Mouse (Mus musculus) MEL (cell line): ENCODE results near the gene Fam20c. TPM values are rescaled to one million over a fixed set of nuclear protein-coding genes. Genes with fewer than 3 reads are reported as not detected.

Experiments
- DNase-seq: peaks from one replicate; pipeline ENCODE4 v3.0.0; 2011; ENCODE audit warnings: low read depth, low spot score
- H3K27ac ChIP-seq: 2 replicates; pipeline ENCODE4 v1.5.1; 2012; ENCODE audit warnings: low read depth, mild to moderate bottlenecking, control low read depth, low read length, moderate library complexity; ENCODE audit not compliant: control insufficient read depth
- H3K27me3 ChIP-seq, 2 experiments: fragments of 150-350 bp in 1 of 2; sonication (generic) in 1 of 2; 2 replicates each; pipeline ENCODE4 v1.6.1; 2012; ENCODE audit warnings: low read length in 2 of 2, mild to moderate bottlenecking in 2 of 2, improper control_type of control experiment in 1 of 2, moderate library complexity in 1 of 2; ENCODE audit not compliant: insufficient read depth in 2 of 2, control insufficient read depth in 1 of 2
- H3K36me3 ChIP-seq, 2 experiments: 2 replicates each; pipeline ENCODE4 v1.6.1; 2012 to 2014; ENCODE audit warnings: low read length in 2 of 2, improper control_type of control experiment in 1 of 2, inconsistent platforms in 1 of 2, mild to moderate bottlenecking in 1 of 2; ENCODE audit not compliant: insufficient read depth in 2 of 2, control insufficient read depth in 1 of 2
- H3K4me1 ChIP-seq, 2 experiments: fragments of 150-350 bp in 1 of 2; sonication (generic) in 1 of 2; 2 replicates each; pipeline ENCODE4 v1.6.1; 2012; ENCODE audit warnings: low read length in 2 of 2, improper control_type of control experiment in 1 of 2, mild to moderate bottlenecking in 1 of 2; ENCODE audit not compliant: insufficient read depth in 2 of 2, control insufficient read depth in 1 of 2
- H3K4me3 ChIP-seq, 2 experiments: fragments of 150-350 bp in 1 of 2; sonication (generic) in 1 of 2; 2 replicates each; pipeline ENCODE4 v1.5.1; 2012; ENCODE audit warnings: low read depth in 2 of 2, low read length in 2 of 2, mild to moderate bottlenecking in 2 of 2, moderate library complexity in 2 of 2, control low read depth in 1 of 2, improper control_type of control experiment in 1 of 2; ENCODE audit not compliant: control insufficient read depth in 1 of 2, insufficient read depth in 1 of 2
- H3K79me2 ChIP-seq: 2 replicates; pipeline ENCODE4 v1.6.1; 2012; ENCODE audit warnings: mild to moderate bottlenecking, low read length, moderate library complexity; ENCODE audit not compliant: control insufficient read depth, poor library complexity, insufficient read depth
- H3K9ac ChIP-seq: 2 replicates; pipeline ENCODE4 v1.6.1; 2012; ENCODE audit warnings: low read depth, mild to moderate bottlenecking, control low read depth, low read length, moderate library complexity; ENCODE audit not compliant: control insufficient read depth, poor library complexity, severe bottlenecking
- H3K9me3 ChIP-seq: fragments of 150-350 bp; sonication (generic); replicated peaks from 2 replicates; pipeline ENCODE4 v1.6.1; 2012; ENCODE audit warnings: mild to moderate bottlenecking, low read length, improper control_type of control experiment, moderate library complexity; ENCODE audit not compliant: insufficient read depth
- BHLHE40 ChIP-seq: IDR thresholded peaks from 2 replicates; pipeline ENCODE4 v1.6.1; 2012; ENCODE audit warnings: low read depth, mild to moderate bottlenecking, inconsistent platforms, low read length, improper control_type of control experiment, borderline replicate concordance
- CHD1 ChIP-seq: IDR thresholded peaks from 2 replicates; pipeline ENCODE4 v1.6.1; 2012; ENCODE audit warnings: low read depth, mild to moderate bottlenecking, inconsistent platforms, low read length, improper control_type of control experiment
- CTCF ChIP-seq, 3 experiments: IDR thresholded peaks in 2 of 3; conservative IDR thresholded peaks in 1 of 3; 2 replicates each; pipeline ENCODE4 v1.5.1; 2011 to 2012; ENCODE audit warnings: low read length in 3 of 3, low read depth in 2 of 3, mild to moderate bottlenecking in 2 of 3, improper control_type of control experiment in 1 of 3, inconsistent platforms in 1 of 3, mixed read lengths in 1 of 3, moderate library complexity in 1 of 3; ENCODE audit not compliant: control insufficient read depth in 1 of 3, insufficient read depth in 1 of 3, poor library complexity in 1 of 3, severe bottlenecking in 1 of 3
- ELF1 ChIP-seq: IDR thresholded peaks from 2 replicates; pipeline ENCODE4 v1.6.1; 2014; ENCODE audit warnings: low read depth, mild to moderate bottlenecking, inconsistent platforms, low read length, improper control_type of control experiment, moderate library complexity
- EP300 ChIP-seq, 2 experiments: IDR thresholded peaks; 2 replicates each; pipeline ENCODE4 v1.6.1; 2011; ENCODE audit warnings: improper control_type of control experiment in 2 of 2, low read length in 2 of 2, low read depth in 1 of 2, mild to moderate bottlenecking in 1 of 2
- ETS1 ChIP-seq: IDR thresholded peaks from 2 replicates; pipeline ENCODE4 v1.6.1; 2012; ENCODE audit warnings: low read depth, mild to moderate bottlenecking, inconsistent platforms, low read length, improper control_type of control experiment, moderate library complexity
- GABPA ChIP-seq: IDR thresholded peaks from 2 replicates; pipeline ENCODE4 v1.6.1; 2012; ENCODE audit warnings: low read depth, mild to moderate bottlenecking, inconsistent platforms, low read length, improper control_type of control experiment, moderate library complexity
- GATA1 ChIP-seq: IDR thresholded peaks from 2 replicates; pipeline ENCODE4 v1.6.1; 2011; ENCODE audit warnings: low read depth, low read length, improper control_type of control experiment
- HCFC1 ChIP-seq: IDR thresholded peaks from 2 replicates; pipeline ENCODE4 v1.6.1; 2012; ENCODE audit warnings: low read depth, mild to moderate bottlenecking, inconsistent platforms, low read length, improper control_type of control experiment, moderate library complexity
- JUND ChIP-seq: IDR thresholded peaks from 2 replicates; pipeline ENCODE4 v1.6.1; 2011; ENCODE audit warnings: low read depth, mild to moderate bottlenecking, improper control_type of control experiment, low read length
- MAFK ChIP-seq: IDR thresholded peaks from 2 replicates; pipeline ENCODE4 v1.6.1; 2011; ENCODE audit warnings: low read depth, mild to moderate bottlenecking, low read length, improper control_type of control experiment, borderline replicate concordance
- MAX ChIP-seq: IDR thresholded peaks from 2 replicates; pipeline ENCODE4 v1.6.1; 2011; ENCODE audit warnings: low read length, improper control_type of control experiment
- MXI1 ChIP-seq: IDR thresholded peaks from 2 replicates; pipeline ENCODE4 v1.6.1; 2011; ENCODE audit warnings: mild to moderate bottlenecking, low read depth, low read length, improper control_type of control experiment
- MYB ChIP-seq: IDR thresholded peaks from 2 replicates; pipeline ENCODE4 v1.6.1; 2011; ENCODE audit warnings: mild to moderate bottlenecking, low read depth, low read length, improper control_type of control experiment
- MYC ChIP-seq: IDR thresholded peaks from 2 replicates; pipeline ENCODE4 v1.6.1; 2011; ENCODE audit warnings: low read depth, mild to moderate bottlenecking, low read length, improper control_type of control experiment, moderate library complexity
- NELFE ChIP-seq: IDR thresholded peaks from 2 replicates; pipeline ENCODE4 v1.6.1; 2011; ENCODE audit warnings: low read depth, low read length, improper control_type of control experiment
- POLR2AphosphoS5 ChIP-seq: IDR thresholded peaks from 2 replicates; pipeline ENCODE4 v1.6.1; 2012; ENCODE audit warnings: low read depth, borderline replicate concordance, mild to moderate bottlenecking, inconsistent platforms, low read length, moderate library complexity, mixed read lengths
- RAD21 ChIP-seq: IDR thresholded peaks from 2 replicates; pipeline ENCODE4 v1.6.1; 2011; ENCODE audit warnings: mild to moderate bottlenecking, low read depth, low read length, improper control_type of control experiment
- SMC3 ChIP-seq: IDR thresholded peaks from 2 replicates; pipeline ENCODE4 v1.6.1; 2011; ENCODE audit warnings: low read depth, low read length, improper control_type of control experiment
- USF1 ChIP-seq: IDR thresholded peaks from 2 replicates; pipeline ENCODE4 v1.6.1; 2014; ENCODE audit warnings: low read depth, mild to moderate bottlenecking, inconsistent platforms, low read length, improper control_type of control experiment, moderate library complexity
- ZKSCAN1 ChIP-seq: IDR thresholded peaks from 2 replicates; pipeline ENCODE4 v1.6.1; 2012; ENCODE audit warnings: low read depth, mild to moderate bottlenecking, inconsistent platforms, low read length, improper control_type of control experiment, moderate library complexity
- polyA plus RNA-seq, 2 experiments: library from polyadenylated mRNA; stranded (reverse) in 1 of 2; unstranded in 1 of 2; fragments of >175 nt in 1 of 2; fragments of >200 nt in 1 of 2; gene quantifications; 2 replicates each; pipeline versions ENCODE4 v1.2.1 to v1.2.4; 2012; ENCODE audit warnings: low replicate concordance in 2 of 2, low read depth in 1 of 2; ENCODE audit not compliant: insufficient read length in 2 of 2, insufficient read depth in 1 of 2, missing spikeins in 1 of 2
- total RNA-seq: library from RNA; depleted of rRNA; stranded (reverse); fragments of 300-350 nt; gene quantifications from 2 replicates; pipeline ENCODE4 v1.2.3, GENCODE M21; 2012

Gene Fam20c
- total and polyA plus RNA-seq, 3 experiments: not detected

GRCm38 (mm10) chr5:138725151-138725550 is 29.2 kb upstream of the Fam20c start:
- Histone ChIP-seq H3K9ac (no peak overlapping the region), H3K36me3 (no peaks in the 10 kb centered on the region), H3K27ac (no peak overlapping the region), H3K4me1 (no peaks in the 10 kb centered on the region), H3K4me3 (no peak overlapping the region), H3K27me3 (no peaks in the 10 kb centered on the region), H3K79me2 (no peaks in the 10 kb centered on the region), H3K9me3 (no peaks in the 10 kb centered on the region)
- TF ChIP-seq MAX: no peak
- TF ChIP-seq CTCF (IDR thresholded peaks at IDR 0.05 in 2 of 3, conservative IDR thresholded peaks at IDR 0.05 in 1 of 3; ENCODE audit: control insufficient read depth in 1 of 3, insufficient read depth in 1 of 3, low read depth in 2 of 3, low read length in 3 of 3, poor library complexity in 1 of 3, severe bottlenecking in 1 of 3): no peak
- no peak for TF ChIP-seq EP300 (IDR thresholded peaks at IDR 0.05; ENCODE audit: low read depth in 1 of 2, low read length in 2 of 2)
- TF ChIP-seq ZKSCAN1: no peak
- no peak for TF ChIP-seq CHD1
- TF ChIP-seq MYC: no peak
- TF ChIP-seq JUND: no peak
- TF ChIP-seq MYB: no peak
- no peak for TF ChIP-seq RAD21
- no peak for TF ChIP-seq NELFE
- no peak for DNase-seq

- Histone ChIP-seq H3K9ac (no peak overlapping the region), H3K27me3 (no peaks in the 10 kb centered on the region), H3K9me3 (no peaks in the 10 kb centered on the region), H3K79me2 (no peaks in the 10 kb centered on the region), H3K36me3 (no peaks in the 10 kb centered on the region), H3K4me3 (no peak overlapping the region), H3K27ac (no peak overlapping the region), H3K4me1 (no peaks in the 10 kb centered on the region)
- no peak for DNase-seq
- TF ChIP-seq GATA1 (no peak), CHD1 (no peak), POLR2AphosphoS5 (no peak), BHLHE40 (no peak), GABPA (no peak), NELFE (no peak), HCFC1 (no peak), MYC (no peak), SMC3 (no peak), EP300 (IDR thresholded peaks at IDR 0.05; ENCODE audit: low read depth in 1 of 2, low read length in 2 of 2) (no peak), MAFK (no peak), RAD21 (no peak), ELF1 (no peak), MXI1 (no peak), ETS1 (no peak), CTCF (IDR thresholded peaks at IDR 0.05 in 2 of 3, conservative IDR thresholded peaks at IDR 0.05 in 1 of 3; ENCODE audit: control insufficient read depth in 1 of 3, insufficient read depth in 1 of 3, low read depth in 2 of 3, low read length in 3 of 3, poor library complexity in 1 of 3, severe bottlenecking in 1 of 3) (no peak), USF1 (no peak), MAX (no peak)
These were observed 23.5 kb upstream of the Fam20c start for GRCm38 (mm10) chr5:138730863-138731262.
